Mouse (Mus musculus): Measurements from ENCODE around the gene Tmed4.

DNA sequence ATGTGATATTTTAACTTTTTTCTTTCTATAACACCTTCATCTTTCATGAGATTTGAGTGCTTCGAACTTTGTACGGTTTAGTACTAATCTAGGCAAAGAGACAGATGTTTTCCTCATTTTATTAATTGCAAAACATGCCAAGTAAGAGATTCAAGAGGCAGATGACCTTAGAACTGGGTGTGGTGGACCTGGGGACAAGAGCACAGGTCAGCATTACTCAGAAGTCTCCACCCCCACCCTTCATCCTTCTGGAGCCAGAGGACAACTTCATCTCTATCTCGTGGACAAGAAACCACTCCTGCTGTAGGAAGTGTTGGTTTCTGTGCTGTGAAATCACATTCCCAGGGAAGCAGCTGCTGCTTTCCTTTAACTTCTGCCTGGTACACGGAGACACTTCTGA lies 33.5 kb upstream of the Tmed4 start:
- TF ChIP-seq CTCF (IDR thresholded peaks at IDR 0.05; ENCODE audit: low read depth, low read length) (no peak), POLR2A (IDR thresholded peaks at IDR 0.05; ENCODE audit: borderline replicate concordance, low read depth, low read length) (no peak)

All from bone marrow macrophage, adult 2 months (primary cell).